Mouse (Mus musculus): ENCODE data around the gene Tpcn2. TPM values are rescaled to one million over a fixed set of nuclear protein-coding genes. Genes with fewer than 3 reads are reported as not detected.

Tpcn2 gene
- polyA plus RNA-seq, 1 experiment from 2014 or later = 2.3 TPM

- ATAC-seq (no peak), DNase-seq (no peak)
- Histone ChIP-seq H3K27me3 (ENCODE audit: insufficient read depth, low read length) (no peaks in the 10 kb centered on the region), H3K9ac (replicated peaks) (no peak overlapping the region), H3K9me3 (ENCODE audit: low read length) (no peaks in the 10 kb centered on the region), H3K4me3 (ENCODE audit: low read depth, low read length) (no peak overlapping the region), H3K4me1 (ENCODE audit: insufficient read depth) (peaks cover 17% of the 10 kb centered on the region), H3K4me2 (ENCODE audit: low read depth, low read length) (0 out of 2 replicates have a peak overlapping the region, but pooled peaks have one; percentile 81), H3K36me3 (replicated peaks; ENCODE audit: insufficient read depth, low read length) (peaks cover 16% of the 10 kb centered on the region), H3K27ac (ENCODE audit: low read depth) (no peak overlapping the region)
- TF ChIP-seq CTCF (IDR thresholded peaks at IDR 0.05; ENCODE audit: low read depth) = no peak
- no peak for TF ChIP-seq EP300 (IDR thresholded peaks at IDR 0.05; ENCODE audit: low read depth)
- WGBS (ENCODE audit: insufficient replicate concordance) = 82% methylated on average over 4 of the region's 4 CpGs
Observed at GRCm38 (mm10) chr7:145281396-145281795, 2.4 kb downstream of the Tpcn2 start.

GRCm38 (mm10) chr7:145275488-145275887 lies 8.3 kb downstream of the Tpcn2 start:
- WGBS (ENCODE audit: insufficient replicate concordance) = 83% methylated on average over 3 of the region's 3 CpGs

DNA sequence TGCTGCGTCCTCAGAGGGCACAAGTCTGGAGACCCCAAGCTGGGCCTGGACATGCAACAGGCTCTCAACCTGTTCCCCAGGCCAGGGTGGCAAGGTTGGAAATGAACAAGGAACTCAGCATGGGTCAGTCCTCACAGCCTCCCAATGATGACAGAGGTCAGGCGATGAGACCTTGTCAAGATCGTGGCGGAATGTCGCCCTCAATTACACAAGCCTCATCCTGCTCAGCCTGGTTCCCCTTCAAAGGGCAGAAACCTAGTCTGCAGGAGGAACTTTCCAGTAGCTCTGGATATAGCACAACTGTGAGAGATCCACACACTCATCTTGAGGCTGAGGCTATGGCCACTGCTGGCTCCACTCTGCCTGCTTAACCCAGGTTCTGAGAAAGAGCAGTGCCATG lies 12.9 kb downstream of the Tpcn2 start:
- DNase-seq = no peak

More at GRCm38 (mm10) chr7:145275488-145275887, 8.3 kb downstream of the Tpcn2 start:
- DNase-seq (no peak), ATAC-seq (no peak)
- TF ChIP-seq EP300 (IDR thresholded peaks at IDR 0.05; ENCODE audit: low read depth) (no peak), CTCF (IDR thresholded peaks at IDR 0.05; ENCODE audit: low read depth) (no peak)
- no peak overlapping the region for H3K4me2 ChIP-seq (ENCODE audit: low read depth, low read length)
- H3K9me3 ChIP-seq (ENCODE audit: low read length) = no peaks in the 10 kb centered on the region
- H3K9ac ChIP-seq (replicated peaks) = no peak overlapping the region
- peaks cover 20% of the 10 kb centered on the region for H3K36me3 ChIP-seq (replicated peaks; ENCODE audit: insufficient read depth, low read length)
- no peak overlapping the region for H3K27ac ChIP-seq (ENCODE audit: low read depth)
- no peaks in the 10 kb centered on the region for H3K27me3 ChIP-seq (ENCODE audit: insufficient read depth, low read length)
- H3K4me3 ChIP-seq (ENCODE audit: low read depth, low read length) = no peak overlapping the region
- H3K4me1 ChIP-seq (ENCODE audit: insufficient read depth) = no peaks in the 10 kb centered on the region

GRCm38 (mm10) chr7:145268890-145269289 lies 14.9 kb downstream of the Tpcn2 start:
- no peak for ATAC-seq
- TF ChIP-seq CTCF (IDR thresholded peaks at IDR 0.05; ENCODE audit: low read depth) = no peak
- TF ChIP-seq EP300 (IDR thresholded peaks at IDR 0.05; ENCODE audit: low read depth) = no peak
- WGBS (ENCODE audit: insufficient replicate concordance) = 65% methylated on average over 7 of the region's 7 CpGs

More for the DNA sequence above, 12.9 kb downstream of the Tpcn2 start:
- H3K27me3 ChIP-seq (ENCODE audit: insufficient read depth, low read length) = no peaks in the 10 kb centered on the region
- WGBS (ENCODE audit: insufficient replicate concordance) = 68% methylated on average over 5 of the region's 5 CpGs
- no peaks in the 10 kb centered on the region for H3K4me1 ChIP-seq (ENCODE audit: insufficient read depth)
- peak; percentile 19; the same call in 1 of the 2 replicates for ATAC-seq
- H3K36me3 ChIP-seq (replicated peaks; ENCODE audit: insufficient read depth, low read length) = peaks cover 19% of the 10 kb centered on the region
- H3K4me3 ChIP-seq (ENCODE audit: low read depth, low read length) = no peak overlapping the region
- H3K4me2 ChIP-seq (ENCODE audit: low read depth, low read length) = no peak overlapping the region
- no peak overlapping the region for H3K27ac ChIP-seq (ENCODE audit: low read depth)
- no peak overlapping the region for H3K9ac ChIP-seq (replicated peaks)
- H3K9me3 ChIP-seq (ENCODE audit: low read length) = no peaks in the 10 kb centered on the region
- TF ChIP-seq CTCF (IDR thresholded peaks at IDR 0.05; ENCODE audit: low read depth) (no peak), EP300 (IDR thresholded peaks at IDR 0.05; ENCODE audit: low read depth) (no peak)

DNA sequence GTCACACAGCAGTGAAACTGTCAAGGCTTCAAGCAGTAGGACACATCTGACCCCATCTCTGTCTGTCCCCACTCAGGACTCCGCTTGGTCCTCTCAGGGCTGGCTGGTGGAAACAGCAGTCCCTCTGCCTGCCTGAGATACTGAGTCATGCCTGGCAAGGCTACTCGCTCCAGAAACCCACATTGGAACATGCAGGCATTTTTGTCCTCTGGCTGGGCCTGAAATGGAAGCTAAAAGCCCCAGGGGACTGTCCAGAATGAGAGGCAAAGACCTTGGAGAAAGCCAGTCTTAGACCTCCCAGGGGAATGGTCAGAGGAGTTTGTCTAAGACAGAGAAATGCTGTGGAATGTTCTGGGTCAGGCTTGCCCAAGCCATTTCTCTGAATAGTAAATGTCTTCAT lies 17.8 kb downstream of the Tpcn2 start:
- WGBS (ENCODE audit: insufficient replicate concordance) = 78% methylated on average over 2 of the region's 2 CpGs
- Histone ChIP-seq H3K27ac (ENCODE audit: low read depth) (no peak overlapping the region), H3K4me1 (ENCODE audit: insufficient read depth) (no peaks in the 10 kb centered on the region; the same call in 1 of the 2 replicates), H3K9me3 (ENCODE audit: low read length) (no peaks in the 10 kb centered on the region), H3K27me3 (ENCODE audit: insufficient read depth, low read length) (no peaks in the 10 kb centered on the region), H3K36me3 (replicated peaks; ENCODE audit: insufficient read depth, low read length) (peaks cover 18% of the 10 kb centered on the region), H3K4me2 (ENCODE audit: low read depth, low read length) (no peak overlapping the region), H3K9ac (replicated peaks) (no peak overlapping the region), H3K4me3 (ENCODE audit: low read depth, low read length) (no peak overlapping the region)
- TF ChIP-seq EP300 (IDR thresholded peaks at IDR 0.05; ENCODE audit: low read depth) (no peak), CTCF (IDR thresholded peaks at IDR 0.05; ENCODE audit: low read depth) (no peak)
- no peak for DNase-seq
- ATAC-seq = no peak

More at GRCm38 (mm10) chr7:145268890-145269289, 14.9 kb downstream of the Tpcn2 start:
- H3K27ac ChIP-seq (ENCODE audit: low read depth) = no peak overlapping the region
- H3K4me1 ChIP-seq (ENCODE audit: insufficient read depth) = no peaks in the 10 kb centered on the region; the same call in 1 of the 2 replicates
- DNase-seq = no peak
- no peaks in the 10 kb centered on the region for H3K27me3 ChIP-seq (ENCODE audit: insufficient read depth, low read length)
- no peaks in the 10 kb centered on the region for H3K9me3 ChIP-seq (ENCODE audit: low read length)
- H3K9ac ChIP-seq (replicated peaks) = no peak overlapping the region
- H3K4me2 ChIP-seq (ENCODE audit: low read depth, low read length) = no peak overlapping the region
- H3K4me3 ChIP-seq (ENCODE audit: low read depth, low read length) = no peak overlapping the region
- H3K36me3 ChIP-seq (replicated peaks; ENCODE audit: insufficient read depth, low read length) = peaks cover 15% of the 10 kb centered on the region

GRCm38 (mm10) chr7:145264202-145264601 lies 19.6 kb downstream of the Tpcn2 start:
- H3K4me3 ChIP-seq (ENCODE audit: low read depth, low read length) = no peak overlapping the region
- H3K27me3 ChIP-seq (ENCODE audit: insufficient read depth, low read length) = no peaks in the 10 kb centered on the region
- DNase-seq (no peak), ATAC-seq (peak; percentile 19; the same call in 1 of the 2 replicates)
- no peak overlapping the region for H3K9ac ChIP-seq (replicated peaks)
- WGBS (ENCODE audit: insufficient replicate concordance) = 65% methylated on average over 9 of the region's 9 CpGs
- no peak overlapping the region for H3K4me2 ChIP-seq (ENCODE audit: low read depth, low read length)
- H3K9me3 ChIP-seq (ENCODE audit: low read length) = no peaks in the 10 kb centered on the region
- H3K4me1 ChIP-seq (ENCODE audit: insufficient read depth) = no peaks in the 10 kb centered on the region; the same call in 1 of the 2 replicates
- TF ChIP-seq CTCF (IDR thresholded peaks at IDR 0.05; ENCODE audit: low read depth) = no peak
- no peak for TF ChIP-seq EP300 (IDR thresholded peaks at IDR 0.05; ENCODE audit: low read depth)
- H3K36me3 ChIP-seq (replicated peaks; ENCODE audit: insufficient read depth, low read length) = peaks cover 14% of the 10 kb centered on the region; the same call in 1 of the 2 replicates
- H3K27ac ChIP-seq (ENCODE audit: low read depth) = peak overlapping the region; percentile 22; the same call in 1 of the 2 replicates

Measured in liver, postnatal 0 days (tissue).